Mouse (Mus musculus): ENCODE measurements around the gene Rnh1. TPM values are rescaled to one million over a fixed set of nuclear protein-coding genes. Genes with fewer than 3 reads are reported as not detected.

The Rnh1 gene
- total RNA-seq, 2 experiments from 2014 or later, result 265 to 371 TPM

DNA sequence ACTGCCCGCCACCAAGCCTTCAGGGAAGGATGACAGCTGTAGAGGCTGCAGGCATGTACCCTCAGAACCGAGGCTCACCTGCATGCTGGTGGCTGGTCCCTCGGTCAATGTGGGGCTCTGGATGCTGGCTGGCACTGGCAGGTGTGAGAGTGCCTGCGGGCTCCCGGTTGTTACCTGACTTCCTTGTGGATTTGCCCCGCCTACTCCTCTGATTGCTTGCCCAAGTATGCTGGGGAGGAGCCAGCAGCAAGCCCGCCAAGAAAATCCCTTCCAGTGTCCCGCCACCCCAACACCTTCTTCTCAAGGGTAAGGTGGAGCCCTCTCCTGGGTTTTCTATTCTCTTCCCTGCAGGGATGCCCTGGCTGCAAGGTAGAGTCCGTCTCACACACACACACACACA, 55.0 kb downstream of the Rnh1 start, which contains the start of gene Ano9:
TSS of gene Ano9 (minus strand) at position 171 of the 400 bp plus-strand sequence.
- DNase-seq, result no peak

DNA sequence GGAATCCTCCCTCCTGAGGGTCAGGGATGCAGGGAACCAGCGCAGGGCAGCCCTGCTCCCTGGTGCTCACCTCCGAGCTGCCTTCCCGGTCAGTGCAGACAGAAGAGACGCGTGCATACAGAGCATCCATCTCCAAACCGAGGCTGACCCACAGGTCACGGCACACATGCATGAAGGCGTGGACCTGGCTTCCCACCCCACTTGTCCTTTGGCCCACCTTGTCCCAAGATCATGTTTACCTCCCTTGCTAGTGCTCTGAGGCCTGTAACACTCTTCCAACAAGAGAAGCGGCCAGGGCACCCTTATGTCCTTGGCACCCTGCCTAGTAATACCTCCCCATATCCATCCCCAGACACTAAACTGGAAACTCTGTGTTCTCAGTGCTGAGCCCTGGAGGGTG, 56.8 kb downstream of the Rnh1 start:
- DNase-seq, result no peak

Small RNA genes lying within 50 kb of the gene (microRNA-seq; reads per million reads assigned to microRNA genes)
- 297 reads per million, percentile 65 among the genes with 10 or more reads in this experiment for gene Mir210

Other genes with a start within 250 kb of the Rnh1 start
- gene Pgghg, start 231.5 kb downstream of the Rnh1 start, total RNA-seq (2021), result 10 to 100 TPM; 35.8 to 38.1 TPM
- gene Ifitm5, start 222.6 kb downstream of the Rnh1 start, total RNA-seq (2021), result 1 to 10 TPM in 1 of 2 experiments, under 1 TPM in 1; 0.63 to 1.7 TPM
- not detected for gene Gm45717, start 216.9 kb downstream of the Rnh1 start, total RNA-seq (2021)
- gene Ifitm2, start 216.9 kb downstream of the Rnh1 start, total RNA-seq (2021), result 100 to 1,000 TPM; 430 to 633 TPM
- 1 to 10 TPM; 5.5 to 7.3 TPM for gene Ifitm1, start 205.6 kb downstream of the Rnh1 start, total RNA-seq (2021)
- 100 to 1,000 TPM; 135 to 191 TPM for gene Ifitm3, start 162.1 kb downstream of the Rnh1 start, total RNA-seq (2021)
- under 1 TPM in 1 of 2 experiments, not detected in 1; 0.99 TPM for gene Ifitm6, start 154.9 kb downstream of the Rnh1 start, total RNA-seq (2021)
- not detected for gene Gm17387, start 143.7 kb downstream of the Rnh1 start, total RNA-seq (2021)
- under 1 TPM; 0.83 to 0.95 TPM for gene B4galnt4, start 111.8 kb downstream of the Rnh1 start, total RNA-seq (2021)
- gene Pkp3, start 94.6 kb downstream of the Rnh1 start, total RNA-seq (2021), result 1 to 10 TPM; 1.4 to 1.5 TPM
- 1 to 10 TPM; 2.4 to 4.3 TPM for gene Sigirr, start 72.3 kb downstream of the Rnh1 start, total RNA-seq (2021)
- under 1 TPM; 0.30 TPM for gene Ano9, start 55.1 kb downstream of the Rnh1 start, total RNA-seq (2021)
- gene Ptdss2, start 50.5 kb downstream of the Rnh1 start, total RNA-seq (2021), result 10 to 100 TPM; 41.8 to 42.9 TPM
- 10 to 100 TPM; 89.1 to 93.9 TPM for gene Hras, start 21.1 kb upstream of the Rnh1 start, total RNA-seq (2021)
- 1 to 10 TPM; 4.7 to 8.8 TPM for gene Lrrc56, start 21.3 kb upstream of the Rnh1 start, total RNA-seq (2021)
- gene Lmntd2, start 41.2 kb upstream of the Rnh1 start, total RNA-seq (2021), result under 1 TPM; 0.13 TPM
- gene Rassf7, start 43.0 kb upstream of the Rnh1 start, total RNA-seq (2021), result 1 to 10 TPM; 3.6 to 4.1 TPM
- gene Phrf1, start 55.9 kb upstream of the Rnh1 start, total RNA-seq (2021), result 10 to 100 TPM; 70.5 to 89.3 TPM
- 10 to 100 TPM; 13.5 to 14.9 TPM for gene Irf7, start 93.6 kb upstream of the Rnh1 start, total RNA-seq (2021)
- gene Cdhr5, start 103.9 kb upstream of the Rnh1 start, total RNA-seq (2021), result 10 to 100 TPM in 1 of 2 experiments, 1 to 10 TPM in 1; 3.3 to 17.3 TPM
- 1 to 10 TPM in 1 of 2 experiments, under 1 TPM in 1; 0.63 to 1.2 TPM for gene Sct, start 106.3 kb upstream of the Rnh1 start, total RNA-seq (2021)
- gene Drd4, start 119.1 kb upstream of the Rnh1 start, total RNA-seq (2021), result under 1 TPM in 1 of 2 experiments, not detected in 1; 0.56 TPM
- 10 to 100 TPM; 25.8 to 37.5 TPM for gene Deaf1, start 154.8 kb upstream of the Rnh1 start, total RNA-seq (2021)
- gene Tmem80, start 154.9 kb upstream of the Rnh1 start, total RNA-seq (2021), result 10 to 100 TPM; 23.9 to 27.1 TPM
- gene Eps8l2, start 166.0 kb upstream of the Rnh1 start, total RNA-seq (2021), result 1 to 10 TPM; 1.8 to 3.2 TPM
- 100 to 1,000 TPM; 707 to 724 TPM for gene Taldo1, start 219.3 kb upstream of the Rnh1 start, total RNA-seq (2021)
- gene Gatd1, start 241.3 kb upstream of the Rnh1 start, total RNA-seq (2021), result 10 to 100 TPM; 24.9 to 46.7 TPM

Data from adrenal gland, postnatal 36 days (tissue).